Mouse (Mus musculus) forebrain, postnatal 0 days (tissue): ENCODE measurements at regions not wholly inside any gene's neighbourhood (a gene's known extent, or its start where the extent isn't known, plus 50 kb on each side); places are given as distances from the start of the nearest gene placed in this dataset.

ENCODE experiments used
- ATAC-seq: fragments of 200-750 bp; cut with Nextera tagmentation; 2 replicates; pipeline ENCODE4 v1.8.0; 2017; ENCODE audit warnings: mild to moderate bottlenecking, moderate library complexity
- DNase-seq: peaks from one replicate; pipeline ENCODE4 v3.0.0-alpha.2; 2015
- H3K27ac ChIP-seq: fragments of 300-500 bp; sonication (generic); 2 replicates; pipeline ENCODE4 v1.5.1; 2014; ENCODE audit warnings: low read depth, mild to moderate bottlenecking, antibody characterized with exemption, low read length, moderate library complexity, mixed read lengths
- H3K27me3 ChIP-seq: fragments of 300-500 bp; sonication (generic); 2 replicates; pipeline ENCODE4 v1.6.1; 2014; ENCODE audit warnings: mild to moderate bottlenecking, low read length, mixed read lengths; ENCODE audit not compliant: insufficient read depth
- H3K36me3 ChIP-seq: fragments of 300-500 bp; sonication (generic); 2 replicates; pipeline ENCODE4 v1.6.1; 2014; ENCODE audit warnings: mild to moderate bottlenecking, moderate library complexity; ENCODE audit not compliant: insufficient read depth
- H3K4me1 ChIP-seq: fragments of 300-500 bp; sonication (generic); 2 replicates; pipeline ENCODE4 v1.6.1; 2014; ENCODE audit warnings: antibody characterized with exemption; ENCODE audit not compliant: insufficient read depth
- H3K4me2 ChIP-seq: fragments of 300-500 bp; sonication (generic); 2 replicates; pipeline ENCODE4 v1.6.1; 2014; ENCODE audit warnings: low read depth, mild to moderate bottlenecking, moderate library complexity
- H3K4me3 ChIP-seq: fragments of 300-500 bp; sonication (generic); 2 replicates; pipeline ENCODE4 v1.5.1; 2014; ENCODE audit warnings: low read depth, low read length, mixed read lengths
- H3K9ac ChIP-seq: fragments of 300-500 bp; sonication (generic); 2 replicates; pipeline ENCODE4 v1.6.1; 2014; ENCODE audit warnings: mild to moderate bottlenecking
- H3K9me3 ChIP-seq: fragments of 300-500 bp; sonication (generic); 2 replicates; pipeline ENCODE4 v1.6.1; 2016; ENCODE audit warnings: low read length
- CTCF ChIP-seq: sonication (generic); IDR thresholded peaks from 2 replicates; pipeline ENCODE4 v1.5.1; 2016; ENCODE audit warnings: antibody characterized with exemption, control low read depth, low read depth
- WGBS: fragments of 180-500 bp; shearing (Covaris S2); extraction: QIAGEN DNeasy Blood & Tissue Kit; methylation state at CpG from one replicate; pipeline ENCODE4 v1.1.7; 2014; 5-methylcytosine and 5-hydroxymethylcytosine counted together

GRCm38 (mm10) chr9:33039221-33039790 lies 403.3 kb downstream of the Ets1 start:
- TF ChIP-seq CTCF = no peak
- Histone ChIP-seq H3K36me3 (no peaks in the 10 kb centered on the region), H3K4me1 (no peaks in the 10 kb centered on the region), H3K9me3 (no peaks in the 10 kb centered on the region), H3K9ac (no peak overlapping the region), H3K27me3 (no peaks in the 10 kb centered on the region), H3K27ac (no peak overlapping the region), H3K4me2 (no peak overlapping the region), H3K4me3 (no peak overlapping the region)
- ATAC-seq = no peak
- WGBS = 75% methylated on average over 4 of the region's 4 CpGs
- DNase-seq = no peak

GRCm38 (mm10) chr9:33050789-33051188 lies 414.8 kb downstream of the Ets1 start:
- no peaks in the 10 kb centered on the region for H3K4me1 ChIP-seq
- no peak overlapping the region for H3K4me3 ChIP-seq
- no peaks in the 10 kb centered on the region for H3K9me3 ChIP-seq
- H3K36me3 ChIP-seq = no peaks in the 10 kb centered on the region
- WGBS = 82% methylated on average over 4 of the region's 4 CpGs
- DNase-seq = peak; percentile 20
- no peak for TF ChIP-seq CTCF
- peak; percentile 38 for ATAC-seq
- no peaks in the 10 kb centered on the region for H3K27me3 ChIP-seq
- H3K4me2 ChIP-seq = no peak overlapping the region
- no peak overlapping the region for H3K9ac ChIP-seq
- no peak overlapping the region for H3K27ac ChIP-seq

DNA sequence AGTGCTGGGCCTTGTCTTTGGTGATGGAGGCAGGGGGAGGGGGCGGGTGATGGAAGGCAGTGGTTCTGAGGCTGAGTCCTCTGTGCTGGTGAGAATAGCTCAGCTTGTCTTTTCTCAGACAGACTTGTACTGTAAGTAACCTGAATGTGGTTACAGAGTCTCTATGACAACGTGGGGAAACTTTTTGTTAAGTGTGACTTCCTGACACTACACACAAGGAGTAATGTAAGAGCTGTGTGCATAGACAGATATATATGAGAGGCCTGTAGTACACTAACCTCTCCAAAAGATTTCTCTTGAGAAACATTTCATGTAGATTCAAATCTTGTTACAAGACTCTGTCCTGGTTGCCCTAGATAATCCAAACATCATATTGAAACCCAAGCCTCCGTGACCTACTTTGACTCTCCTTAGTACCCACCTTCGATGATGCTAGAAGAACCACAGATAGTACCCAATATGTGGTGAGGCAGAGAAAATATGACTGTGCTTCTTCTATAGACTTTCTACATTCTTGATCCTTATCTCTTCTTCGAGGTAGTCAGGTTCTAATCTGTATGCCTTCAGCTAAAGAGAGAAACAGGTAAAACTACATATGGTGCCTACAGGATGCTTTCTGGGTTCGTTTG lies 424.7 kb downstream of the Ets1 start:
- no peaks in the 10 kb centered on the region for H3K27me3 ChIP-seq
- ATAC-seq (no peak), DNase-seq (no peak)
- H3K27ac ChIP-seq = no peak overlapping the region
- no peak overlapping the region for H3K4me3 ChIP-seq
- 0 out of 2 replicates have a peak, but pooled peaks cover 4% of the 10 kb centered on the region for H3K4me1 ChIP-seq
- no peak for TF ChIP-seq CTCF
- H3K9me3 ChIP-seq = no peaks in the 10 kb centered on the region
- WGBS = 83% methylated on average over 6 of the region's 6 CpGs
- no peaks in the 10 kb centered on the region for H3K36me3 ChIP-seq
- H3K9ac ChIP-seq = no peak overlapping the region
- no peak overlapping the region for H3K4me2 ChIP-seq

DNA sequence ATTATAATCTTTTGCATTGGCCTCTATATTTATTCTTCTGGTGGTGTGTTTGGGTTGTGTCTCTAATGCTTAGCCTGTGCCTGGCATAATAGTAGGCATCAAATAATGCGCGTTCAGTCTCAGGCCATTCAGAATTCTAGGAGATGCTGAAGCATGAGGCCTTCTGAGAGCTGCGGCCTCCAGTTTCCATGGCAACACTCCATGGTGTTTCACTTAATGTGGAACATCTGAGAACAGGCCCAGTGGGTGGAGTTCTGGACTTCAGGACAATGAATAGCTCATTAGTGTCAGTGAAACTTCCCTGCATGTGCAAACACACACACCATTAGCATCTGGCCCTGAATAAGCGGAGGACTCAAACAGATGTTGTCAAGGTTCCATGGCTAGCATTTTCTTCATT lies 426.5 kb downstream of the Ets1 start:
- 8% methylated on average over 4 of the region's 4 CpGs for WGBS
- 0 out of 2 replicates have a peak, but pooled peaks cover 4% of the 10 kb centered on the region for H3K4me1 ChIP-seq
- 0 out of 2 replicates have a peak overlapping the region, but pooled peaks have one; percentile 21 for H3K27ac ChIP-seq
- H3K9ac ChIP-seq = no peak overlapping the region
- no peaks in the 10 kb centered on the region for H3K9me3 ChIP-seq
- no peak overlapping the region for H3K4me2 ChIP-seq
- H3K36me3 ChIP-seq = no peaks in the 10 kb centered on the region
- DNase-seq (peak; percentile 82), ATAC-seq (peak; percentile 93)
- TF ChIP-seq CTCF = no peak
- no peak overlapping the region for H3K4me3 ChIP-seq
- H3K27me3 ChIP-seq = no peaks in the 10 kb centered on the region

DNA sequence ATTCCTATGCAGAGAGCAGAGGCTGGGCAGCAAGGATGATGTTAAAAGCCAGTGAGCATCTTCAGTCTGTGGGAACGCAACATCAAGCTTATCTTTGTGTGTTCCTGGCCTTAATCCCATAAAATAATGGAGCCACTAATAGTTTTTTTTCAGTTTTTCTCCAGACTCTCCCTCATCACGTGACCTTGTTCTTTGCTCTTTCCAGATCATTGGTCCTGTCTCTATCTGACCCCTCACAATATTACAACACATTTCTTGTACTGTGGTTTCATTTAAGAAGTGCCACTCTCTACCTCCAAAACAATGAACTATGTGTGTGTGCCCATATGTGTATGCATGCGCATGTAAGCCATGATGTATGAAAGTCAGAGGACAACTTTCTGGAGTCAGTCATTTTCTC lies 429.3 kb downstream of the Ets1 start:
- no peaks in the 10 kb centered on the region for H3K36me3 ChIP-seq
- no peaks in the 10 kb centered on the region for H3K9me3 ChIP-seq
- no peak overlapping the region for H3K4me2 ChIP-seq
- ATAC-seq = no peak
- WGBS = 94% methylated on average over 3 of the region's 3 CpGs
- H3K4me1 ChIP-seq = 0 out of 2 replicates have a peak, but pooled peaks cover 4% of the 10 kb centered on the region
- no peak overlapping the region for H3K27ac ChIP-seq
- H3K27me3 ChIP-seq = no peaks in the 10 kb centered on the region
- H3K4me3 ChIP-seq = no peak overlapping the region
- no peak for TF ChIP-seq CTCF
- no peak overlapping the region for H3K9ac ChIP-seq
- DNase-seq = no peak

DNA sequence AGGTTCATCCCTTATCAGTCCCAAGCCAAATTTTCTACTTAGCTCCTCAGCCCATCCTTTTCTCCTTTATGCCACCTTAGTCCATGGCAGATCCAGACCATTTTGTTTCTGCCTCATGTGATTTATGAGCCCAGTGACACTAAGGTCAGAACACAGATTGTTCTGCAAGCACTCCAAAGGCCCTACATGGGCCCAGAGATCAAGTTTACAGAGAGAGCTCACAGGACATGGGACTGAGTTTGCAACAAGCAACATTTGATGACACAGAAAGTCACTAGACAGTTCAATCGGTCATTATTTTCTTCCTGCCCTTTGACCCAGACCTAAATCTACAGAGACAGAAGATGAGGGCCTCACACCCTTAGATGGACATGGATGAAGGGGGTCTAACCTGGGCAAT lies 431.5 kb downstream of the Ets1 start:
- 95% methylated on average over 1 of the region's 1 CpGs for WGBS
- Histone ChIP-seq H3K36me3 (no peaks in the 10 kb centered on the region), H3K4me1 (0 out of 2 replicates have a peak, but pooled peaks cover under 1% of the 10 kb centered on the region), H3K4me3 (no peak overlapping the region), H3K27ac (no peak overlapping the region), H3K4me2 (no peak overlapping the region), H3K9me3 (no peaks in the 10 kb centered on the region), H3K27me3 (no peaks in the 10 kb centered on the region), H3K9ac (no peak overlapping the region)
- no peak for DNase-seq
- no peak for ATAC-seq
- no peak for TF ChIP-seq CTCF

- Histone ChIP-seq H3K4me3 (no peak overlapping the region), H3K9me3 (0 out of 2 replicates have a peak, but pooled peaks cover 3% of the 10 kb centered on the region), H3K27ac (no peak overlapping the region), H3K36me3 (no peaks in the 10 kb centered on the region), H3K4me1 (no peaks in the 10 kb centered on the region), H3K27me3 (no peaks in the 10 kb centered on the region), H3K4me2 (no peak overlapping the region), H3K9ac (no peak overlapping the region)
- no peak for ATAC-seq
- DNase-seq = no peak
- 63% methylated on average over 3 of the region's 3 CpGs for WGBS
- TF ChIP-seq CTCF = no peak
Observed at GRCm38 (mm10) chr9:33070116-33070515, 434.1 kb downstream of the Ets1 start.
